ENCODE assay signal across 18 mouse cellular contexts in genomic region chr3:39830488-39831056, GRCm38 (mm10).
"Had no signal": no experiment of that assay in that cellular context is flagged by ENCODE, and none has a peak within 500 bp of the region (broad histone marks: within the 10 kb centered on the region; RNA-seq: fewer than 3 reads in every experiment).

No protein-coding gene starts in this region.

- DNase-seq: kidney, postnatal 14 days; kidney, postnatal 4 days; liver; lung, adult 18-20 months; lung, postnatal 10 days; lung, postnatal 4 days; midbrain, embryonic 14.5 days; right cerebral cortex, adult 18-20 months; right cerebral cortex, postnatal 25 days; spleen, adult 18-20 months; thymus, postnatal 36 days had no signal

- H3K4me1 ChIP-seq: limb, embryonic 10.5 days; limb, embryonic 13.5 days; liver, embryonic 12.5 days; liver, embryonic 15.5 days; lung, embryonic 15.5 days; stomach, embryonic 15.5 days had no signal

- H3K9ac ChIP-seq: limb, embryonic 13.5 days; liver, embryonic 12.5 days; liver, embryonic 15.5 days; lung, embryonic 15.5 days; stomach, embryonic 15.5 days had no signal

- H3K4me3 ChIP-seq: limb, embryonic 10.5 days; limb, embryonic 13.5 days; liver, embryonic 12.5 days; liver, embryonic 15.5 days; lung, embryonic 15.5 days; stomach, embryonic 15.5 days had no signal

- H3K36me3 ChIP-seq: limb, embryonic 10.5 days; limb, embryonic 13.5 days; liver, embryonic 12.5 days; liver, embryonic 15.5 days; lung, embryonic 15.5 days; stomach, embryonic 15.5 days had no signal

- H3K27ac ChIP-seq: limb, embryonic 10.5 days; limb, embryonic 13.5 days; liver, embryonic 12.5 days; liver, embryonic 15.5 days; lung, embryonic 15.5 days; stomach, embryonic 15.5 days had no signal

- ATAC-seq: liver, embryonic 12.5 days had no signal

- H3K4me2 ChIP-seq: limb, embryonic 13.5 days; liver, embryonic 12.5 days; liver, embryonic 15.5 days; lung, embryonic 15.5 days; midbrain, embryonic 11.5 days; stomach, embryonic 15.5 days had no signal

- H3K27me3 ChIP-seq: limb, embryonic 13.5 days; liver, embryonic 12.5 days; liver, embryonic 15.5 days; lung, embryonic 15.5 days; stomach, embryonic 15.5 days had no signal

- H3K9me3 ChIP-seq: limb, embryonic 10.5 days; limb, embryonic 13.5 days; liver, embryonic 12.5 days; liver, embryonic 15.5 days; lung, embryonic 15.5 days; stomach, embryonic 15.5 days had no signal
